Mouse (Mus musculus) urinary bladder, postnatal 14 days (tissue): ENCODE results near the gene Lrrc15.
A peak's percentile ranks its signal among the peaks of the same experiment; 100 is the strongest.

Experiments
- DNase-seq: peaks from one replicate; pipeline ENCODE4 v3.0.0; 2021; ENCODE audit warnings: low spot score

Lrrc15 gene

DNA sequence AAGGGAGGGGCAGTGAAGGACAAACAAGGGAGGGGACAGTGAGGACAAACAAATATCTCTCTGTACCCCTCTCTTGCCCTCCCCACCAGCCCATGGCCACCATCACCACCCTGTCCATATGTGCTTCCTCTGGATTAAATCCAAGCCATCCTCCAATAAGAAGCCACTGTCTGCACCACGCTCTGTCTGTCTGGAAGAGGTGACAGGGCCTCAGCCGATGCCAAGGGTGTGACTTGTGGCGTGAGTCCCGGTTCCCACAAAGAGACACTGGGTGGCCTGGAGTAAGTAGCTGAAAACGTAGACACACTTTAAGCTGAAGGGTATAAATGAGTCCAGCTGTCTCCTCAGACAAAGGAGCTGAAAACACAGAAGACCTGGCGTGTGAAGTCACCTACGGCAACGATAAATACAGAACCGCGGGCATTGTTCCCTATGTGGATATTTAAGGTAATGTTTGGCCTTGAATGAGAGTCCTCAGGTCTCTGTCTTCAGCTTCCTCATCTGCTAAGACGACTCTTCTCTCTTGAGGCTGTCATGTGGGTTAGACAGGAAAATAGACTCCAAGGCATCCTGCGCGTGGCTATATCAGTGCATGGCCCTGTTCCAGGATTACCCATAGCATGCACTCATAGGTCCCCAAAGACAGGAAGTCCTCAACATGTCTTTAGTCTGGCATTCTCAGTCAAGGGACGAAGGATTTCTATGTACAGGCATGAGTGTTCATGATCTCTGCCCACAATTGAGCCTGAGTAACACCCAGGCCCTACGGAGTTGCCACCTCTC lies 7.3 kb downstream of the Lrrc15 start:
- DNase-seq = no peak

GRCm38 (mm10) chr16:30273065-30273464 lies 10.0 kb downstream of the Lrrc15 start:
- no peak for DNase-seq

GRCm38 (mm10) chr16:30271941-30272595 lies 11.0 kb downstream of the Lrrc15 start:
- no peak for DNase-seq

DNA sequence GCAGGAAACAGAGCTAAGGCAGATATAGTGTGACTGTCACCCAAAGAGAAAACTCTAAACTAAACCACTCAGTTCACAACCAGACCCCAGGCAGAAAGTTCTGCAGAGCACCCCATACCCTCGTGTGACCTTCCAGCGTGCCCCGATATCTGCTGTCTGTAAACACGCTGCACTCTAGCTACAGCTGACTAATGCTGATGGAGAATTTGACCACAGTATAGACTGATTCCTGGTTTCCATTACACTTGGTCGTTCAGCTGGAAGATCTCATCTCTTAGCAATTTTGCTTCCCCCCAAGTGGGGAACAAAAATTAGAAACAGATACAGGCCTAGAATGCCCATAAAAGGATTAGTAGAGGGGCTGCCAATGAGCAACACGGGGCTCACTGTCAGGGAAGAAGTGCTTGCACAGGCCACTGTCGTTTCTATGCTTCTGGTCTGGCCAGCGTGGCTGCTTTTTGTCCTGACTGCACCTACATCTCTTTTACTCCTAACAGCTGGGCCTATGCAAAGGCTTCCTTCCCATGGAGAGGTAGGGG lies 11.8 kb downstream of the Lrrc15 start:
- DNase-seq = no peak

DNA sequence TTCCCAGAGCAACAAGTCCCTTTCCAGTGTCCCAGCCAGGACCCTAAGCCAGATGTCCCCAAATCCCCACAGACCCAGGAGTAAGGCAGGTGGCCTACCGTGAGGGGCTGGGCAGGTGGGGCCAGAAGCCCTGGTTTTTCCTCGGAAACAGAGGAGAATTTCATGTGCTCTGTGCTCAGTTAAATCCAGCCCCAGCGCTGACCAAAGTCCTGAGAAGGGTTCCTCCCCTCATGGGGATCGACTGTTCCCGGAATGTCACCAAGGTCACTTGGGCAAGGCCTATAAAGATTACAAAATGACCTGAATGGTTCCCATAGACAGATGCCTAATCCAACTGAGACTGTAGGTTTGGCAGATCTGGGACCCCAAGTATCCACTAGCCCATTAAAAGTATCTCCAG lies 15.7 kb downstream of the Lrrc15 start, which contains the start of gene Cpn2:
Cpn2 (minus strand) TSS at position 141 of the 400 bp plus-strand sequence.
- no peak for DNase-seq

DNA sequence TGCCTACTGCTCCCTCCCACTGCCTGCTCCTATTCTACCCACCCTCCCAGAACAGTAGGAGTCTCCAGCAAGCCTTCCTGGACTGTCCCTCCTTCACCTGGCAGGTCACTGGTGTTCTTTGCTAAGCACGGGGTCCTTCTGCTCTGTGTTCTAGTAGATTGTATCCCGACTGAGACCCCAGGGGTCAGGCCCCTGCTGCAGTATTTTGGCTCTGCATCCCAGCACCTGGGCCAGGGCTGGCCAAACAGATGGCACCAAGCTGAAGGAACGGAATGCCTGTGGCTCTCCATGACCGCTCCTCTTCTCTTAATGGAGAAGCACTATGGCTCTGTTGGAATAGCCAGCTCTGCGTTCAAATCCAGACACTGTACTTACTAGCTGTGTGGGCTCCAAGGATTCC lies 16.5 kb downstream of the Lrrc15 start:
- DNase-seq = no peak

DNA sequence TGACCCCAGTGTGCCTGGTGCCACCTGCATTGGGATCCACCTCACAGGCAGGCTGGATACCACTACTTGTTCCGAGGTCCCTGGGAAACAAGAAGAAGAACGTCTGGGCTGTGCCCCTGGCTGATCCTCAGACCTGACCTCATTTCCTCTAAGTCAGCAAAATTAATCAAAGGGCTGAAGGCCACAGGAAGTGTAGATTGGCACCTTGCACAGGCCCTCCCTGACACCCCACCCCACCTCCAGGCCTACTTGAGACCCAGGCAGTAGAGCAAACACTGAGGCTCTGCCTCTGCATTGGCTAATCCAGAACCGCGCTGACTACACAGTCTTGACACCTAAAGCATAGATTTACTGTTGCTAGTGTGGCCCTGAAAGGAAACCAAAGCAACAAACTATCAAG lies 17.4 kb downstream of the Lrrc15 start:
- no peak for DNase-seq

- DNase-seq = no peak
These were observed 19.9 kb downstream of the Lrrc15 start for GRCm38 (mm10) chr16:30263156-30263555.

DNA sequence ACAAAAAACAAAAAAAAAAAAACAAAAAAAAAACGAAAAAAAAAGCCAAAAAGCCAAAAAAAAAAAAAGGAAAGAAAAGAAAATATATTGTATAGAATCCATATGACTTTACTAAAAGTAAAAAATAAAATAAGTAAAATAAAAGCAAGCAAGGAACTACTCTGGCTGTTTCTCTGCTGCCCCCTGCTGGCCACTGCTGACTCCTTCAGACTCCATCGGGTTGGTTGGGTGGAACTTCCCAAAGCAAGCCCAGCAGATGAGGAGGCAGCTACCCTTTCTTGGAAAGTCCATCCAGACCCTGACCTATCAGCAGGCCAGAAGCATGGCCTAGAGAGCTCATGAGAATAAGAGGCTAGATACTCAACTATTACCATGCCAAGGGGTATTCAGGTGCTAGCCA lies 20.4 kb downstream of the Lrrc15 start:
- DNase-seq = peak; percentile 74

DNA sequence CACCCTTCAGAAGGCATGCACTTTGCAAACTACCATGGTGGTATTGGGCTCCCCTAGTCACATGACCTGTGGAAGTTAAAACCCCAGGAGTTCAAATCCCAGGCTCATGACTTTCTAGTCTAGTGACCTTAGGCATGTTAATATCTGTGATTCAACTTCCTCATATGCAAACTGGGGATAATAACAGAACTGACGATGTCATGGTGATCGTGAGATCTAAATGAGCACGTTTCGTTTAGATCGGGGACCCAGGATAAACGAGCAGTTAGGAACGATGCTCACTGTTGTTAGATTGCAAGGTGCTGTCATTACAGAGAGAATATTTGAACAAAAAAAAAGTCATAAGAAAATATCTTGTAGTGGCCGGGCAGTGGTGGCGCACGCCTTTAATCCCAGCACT lies 20.9 kb downstream of the Lrrc15 start:
- DNase-seq = no peak

DNA sequence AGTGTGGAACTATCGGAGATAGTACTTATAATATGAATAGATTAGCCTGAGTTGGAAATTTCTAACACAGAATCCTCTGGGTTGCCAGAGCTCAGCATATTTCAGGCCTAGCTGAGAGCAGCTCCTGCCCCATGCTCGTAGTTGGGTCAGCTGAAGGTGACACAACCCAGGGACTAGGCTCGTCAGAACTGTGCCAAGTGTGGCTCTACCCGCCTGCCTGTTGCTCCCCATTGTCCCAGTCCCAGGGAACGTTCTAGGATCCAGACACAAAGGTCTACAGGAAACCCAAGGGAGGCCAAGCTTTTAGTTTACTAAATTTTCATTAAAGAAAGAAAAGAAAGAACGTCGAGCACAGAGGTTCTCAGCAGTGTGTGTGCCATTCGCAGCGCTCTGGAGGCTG lies 21.7 kb downstream of the Lrrc15 start:
- no peak for DNase-seq

DNA sequence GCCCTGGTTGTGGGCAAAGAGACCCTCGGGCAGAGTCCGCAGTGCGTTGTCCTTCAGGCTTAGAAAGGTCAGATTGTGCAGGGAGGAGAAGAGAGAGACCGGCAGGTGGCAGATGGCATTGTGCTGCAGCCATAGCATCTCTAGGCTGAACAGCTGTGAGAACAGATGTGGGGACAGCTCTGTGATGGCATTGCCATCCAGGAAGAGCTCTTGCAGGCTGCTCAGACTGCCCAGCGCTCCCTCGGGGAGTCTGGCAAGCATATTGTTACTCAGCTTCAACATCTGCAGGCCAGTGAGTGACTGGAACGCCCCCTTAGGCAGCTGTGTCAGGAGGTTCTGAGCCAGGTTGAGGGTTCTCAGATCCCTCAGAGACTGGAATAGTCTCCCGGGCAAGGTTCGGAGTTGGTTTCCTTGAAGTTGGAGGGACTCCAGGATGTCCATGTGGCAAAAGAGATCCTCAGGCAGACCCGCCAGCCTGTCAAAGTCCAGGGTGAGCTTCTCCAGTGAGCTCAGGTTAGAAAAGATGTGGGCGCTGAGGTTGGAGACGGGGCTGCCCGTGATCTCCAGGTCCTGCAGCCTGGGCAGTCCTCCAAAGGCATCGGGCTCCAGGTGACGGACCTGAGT lies 22.9 kb downstream of the Lrrc15 start:
- no peak for DNase-seq

DNA sequence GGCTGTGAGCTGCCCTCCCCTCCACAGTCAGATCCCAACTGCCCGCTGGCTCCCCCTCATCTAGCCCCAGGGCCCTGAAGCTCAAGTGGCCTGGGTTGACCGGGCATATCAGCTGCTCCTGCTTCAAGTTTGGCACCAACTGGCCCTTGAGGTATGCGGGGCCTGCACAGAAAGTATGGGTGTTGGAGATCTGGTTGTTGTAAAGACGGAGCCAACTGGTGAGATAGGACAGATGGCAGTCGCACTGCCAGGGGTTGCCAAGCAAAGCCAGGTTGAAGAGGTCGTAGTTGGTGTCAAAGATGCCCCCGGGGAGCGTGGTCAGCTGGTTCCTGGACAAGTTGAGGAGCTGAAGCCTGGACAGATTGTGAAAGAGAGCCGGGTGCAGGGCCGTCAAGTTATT lies 23.6 kb downstream of the Lrrc15 start:
- DNase-seq = no peak

GRCm38 (mm10) chr16:30258441-30258840 lies 24.6 kb downstream of the Lrrc15 start:
- no peak for DNase-seq

- no peak for DNase-seq
These were observed 25.3 kb downstream of the Lrrc15 start for GRCm38 (mm10) chr16:30257718-30258117.

- DNase-seq = no peak
These were observed 28.0 kb downstream of the Lrrc15 start for GRCm38 (mm10) chr16:30255061-30255460.

GRCm38 (mm10) chr16:30253900-30254299 lies 29.2 kb downstream of the Lrrc15 start:
- no peak for DNase-seq

DNA sequence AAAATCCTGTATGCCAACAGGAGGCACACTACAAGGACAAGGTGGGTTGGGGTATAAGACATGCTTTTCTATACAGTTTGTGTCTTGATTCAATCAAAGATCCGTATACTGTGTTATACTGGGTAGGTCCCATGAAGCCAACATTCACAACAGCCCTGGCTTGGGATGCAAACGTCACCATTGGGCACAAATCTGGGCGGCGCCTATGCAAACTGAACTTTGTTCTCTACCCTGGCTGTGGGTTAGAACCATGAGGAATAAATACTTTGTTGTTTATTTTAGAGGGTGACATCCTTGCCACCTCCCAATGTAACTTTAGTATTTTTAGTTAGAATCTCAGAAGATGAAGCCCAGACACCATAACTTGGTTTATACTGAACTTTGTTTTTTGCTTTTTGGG lies 29.7 kb downstream of the Lrrc15 start:
- DNase-seq = no peak

DNA sequence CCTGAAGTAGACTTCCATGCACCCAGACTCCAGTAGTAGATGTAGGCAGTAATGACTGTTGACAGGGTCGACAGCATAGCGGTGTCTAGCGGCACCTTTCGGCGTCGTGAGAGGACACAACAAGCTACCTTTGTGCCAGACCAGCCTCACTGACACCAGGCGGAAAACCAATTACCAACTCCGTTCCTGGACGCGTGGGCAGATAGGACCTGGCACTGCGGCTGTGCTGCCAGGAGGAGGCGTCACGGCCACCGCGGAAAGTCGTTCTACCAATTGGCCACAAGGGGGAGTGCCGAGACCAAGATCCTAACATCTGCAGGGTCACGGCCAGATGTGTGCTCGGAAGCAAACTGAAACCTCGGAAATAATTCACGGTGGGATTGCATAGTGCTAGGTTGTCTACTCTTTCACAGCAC lies 31.0 kb downstream of the Lrrc15 start:
- DNase-seq = peak; percentile 76

DNA sequence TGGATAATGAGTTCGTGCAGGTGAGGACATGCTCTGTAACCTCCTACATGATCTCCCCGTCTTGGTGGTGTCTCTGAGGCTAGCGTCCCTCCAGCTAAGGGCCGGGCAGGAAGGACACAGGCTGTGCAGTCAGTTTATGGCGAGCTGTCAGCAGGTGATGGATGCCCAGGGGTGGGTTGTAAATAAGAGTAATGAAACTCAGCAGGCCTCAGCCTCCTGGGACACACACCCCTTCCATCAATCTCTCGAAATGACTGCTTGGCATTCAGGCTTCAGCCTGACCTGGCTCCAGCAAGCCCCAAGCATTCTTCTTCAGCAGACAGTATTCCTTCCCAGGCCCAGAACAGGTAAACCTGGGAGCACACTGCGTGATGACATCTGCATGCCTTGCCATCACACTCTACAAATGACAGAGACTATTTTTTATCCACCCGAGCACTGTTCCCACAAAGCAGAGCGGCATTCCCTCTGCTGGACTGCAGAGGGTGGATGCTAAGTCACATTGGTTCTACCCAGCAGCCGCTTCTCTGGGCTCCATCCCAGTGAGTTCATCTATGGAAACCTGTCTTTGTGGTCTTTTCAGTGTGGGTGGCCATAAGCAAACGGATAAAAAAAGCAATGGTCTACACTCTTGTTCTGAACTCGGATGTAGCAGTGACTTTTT lies 38.9 kb downstream of the Lrrc15 start:
- DNase-seq = no peak

GRCm38 (mm10) chr16:30241623-30242022 lies 41.4 kb downstream of the Lrrc15 start:
- no peak for DNase-seq

DNA sequence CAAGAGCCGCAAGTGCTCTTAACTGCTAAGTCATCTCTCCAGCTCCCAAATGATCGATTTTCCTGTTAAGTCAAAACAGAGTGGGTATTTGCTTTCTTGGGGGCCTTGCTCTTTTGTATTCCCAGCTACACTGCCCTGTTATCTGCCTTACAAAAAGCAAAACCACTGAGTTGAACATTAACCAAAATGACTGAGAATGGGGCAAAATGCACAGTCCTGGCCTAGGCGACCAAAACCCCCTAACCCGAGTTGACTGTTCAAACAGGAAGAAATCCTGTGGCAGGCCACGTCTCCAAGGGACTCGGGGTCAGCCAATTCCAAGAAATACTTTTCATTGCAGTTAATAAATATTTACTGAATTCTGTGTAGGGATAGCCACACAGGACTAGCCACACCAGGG lies 44.3 kb downstream of the Lrrc15 start:
- no peak for DNase-seq
